Mouse (Mus musculus) urinary bladder, postnatal 10 days (tissue): Measurements from ENCODE around the gene Blm.

Experiments used
- DNase-seq: peaks from one replicate; pipeline ENCODE4 v3.0.0; 2022; ENCODE audit warnings: low spot score

The Blm gene

GRCm38 (mm10) chr7:80439032-80439760 is 95.7 kb downstream of the Blm start:
- DNase-seq = no peak

GRCm38 (mm10) chr7:80436571-80436970 is 98.3 kb downstream of the Blm start:
- DNase-seq = no peak

GRCm38 (mm10) chr7:80435594-80435993 is 99.3 kb downstream of the Blm start:
- DNase-seq = no peak

- DNase-seq = no peak
These were observed 105.3 kb downstream of the Blm start for GRCm38 (mm10) chr7:80429661-80430060.

- no peak for DNase-seq
These were observed 107.2 kb downstream of the Blm start for GRCm38 (mm10) chr7:80427730-80428129.

GRCm38 (mm10) chr7:80426363-80426762 is 108.6 kb downstream of the Blm start:
- DNase-seq = no peak

GRCm38 (mm10) chr7:80424722-80425121 is 110.2 kb downstream of the Blm start:
- DNase-seq = no peak

- DNase-seq = no peak
These were observed 112.0 kb downstream of the Blm start for GRCm38 (mm10) chr7:80422759-80423480.

GRCm38 (mm10) chr7:80421576-80421975 is 113.3 kb downstream of the Blm start:
- no peak for DNase-seq

- no peak for DNase-seq
These were observed 114.3 kb downstream of the Blm start for GRCm38 (mm10) chr7:80420586-80420985.

GRCm38 (mm10) chr7:80419278-80419677 is 115.6 kb downstream of the Blm start:
- DNase-seq = no peak

GRCm38 (mm10) chr7:80418036-80418435 is 116.9 kb downstream of the Blm start:
- no peak for DNase-seq

GRCm38 (mm10) chr7:80417601-80418000 is 117.3 kb downstream of the Blm start:
- DNase-seq = no peak

- DNase-seq = no peak
These were observed 118.0 kb downstream of the Blm start for GRCm38 (mm10) chr7:80416969-80417368.

- no peak for DNase-seq
These were observed 120.5 kb downstream of the Blm start for GRCm38 (mm10) chr7:80414303-80414855.

- no peak for DNase-seq
These were observed 121.2 kb downstream of the Blm start for GRCm38 (mm10) chr7:80413512-80414302.

- no peak for DNase-seq
These were observed 122.1 kb downstream of the Blm start for GRCm38 (mm10) chr7:80412781-80413180.

GRCm38 (mm10) chr7:80412279-80412678 is 122.6 kb downstream of the Blm start:
- no peak for DNase-seq

- DNase-seq = no peak
These were observed 124.5 kb downstream of the Blm start for GRCm38 (mm10) chr7:80410380-80410779.

GRCm38 (mm10) chr7:80407712-80408111 is 127.2 kb downstream of the Blm start:
- DNase-seq = no peak

- DNase-seq = no peak
These were observed 128.7 kb downstream of the Blm start for GRCm38 (mm10) chr7:80406186-80406585.

GRCm38 (mm10) chr7:80405188-80405695 is 129.7 kb downstream of the Blm start, which contains the start of gene Furin:
Gene Furin (minus strand): TSS chr7:80405436.
- no peak for DNase-seq
